Comparison of ENCODE assay signal across 18 mouse cellular contexts in genomic region chr12:83562589-83562988, GRCm38 (mm10).
"Had no signal": no experiment of that assay in that cellular context is flagged by ENCODE, and none has a peak within 500 bp of the region (broad histone marks: within the 10 kb centered on the region; RNA-seq: fewer than 3 reads in every experiment).

No protein-coding gene starts in this region.

- H3K4me2 ChIP-seq: liver, embryonic 13.5 days; liver, embryonic 15.5 days; lung, embryonic 15.5 days; midbrain, embryonic 12.5 days; neural tube, embryonic 12.5 days; stomach, embryonic 15.5 days had no signal

- DNase-seq: liver, embryonic 13.5 days; liver, postnatal 0 days; lung, adult 2 months; lung, postnatal 14 days; lung, postnatal 36 days; right cerebral cortex, postnatal 14 days; thymus, adult 2 months; thymus, postnatal 25 days; thymus, postnatal 4 days had no signal

- H3K4me3 ChIP-seq: liver, embryonic 13.5 days; liver, embryonic 15.5 days; lung, embryonic 15.5 days; megakaryocyte, embryonic 14.5 days; midbrain, embryonic 12.5 days; neural tube, embryonic 12.5 days; stomach, embryonic 15.5 days had no signal

- H3K9ac ChIP-seq: liver, embryonic 13.5 days; liver, embryonic 15.5 days; liver, postnatal 0 days; lung, embryonic 15.5 days; midbrain, embryonic 12.5 days; neural tube, embryonic 12.5 days; stomach, embryonic 15.5 days had no signal

- H3K27ac ChIP-seq: liver, embryonic 13.5 days; liver, embryonic 15.5 days; lung, embryonic 15.5 days; macrophage; midbrain, embryonic 12.5 days; neural tube, embryonic 12.5 days; stomach, embryonic 15.5 days; stomach, postnatal 0 days had no signal

- H3K4me1 ChIP-seq: lung, embryonic 15.5 days; midbrain, embryonic 12.5 days; neural tube, embryonic 12.5 days; stomach, embryonic 15.5 days had no signal

- H3K9me3 ChIP-seq: liver, embryonic 13.5 days; liver, embryonic 15.5 days; lung, embryonic 15.5 days; megakaryocyte, embryonic 14.5 days; midbrain, embryonic 12.5 days; neural tube, embryonic 12.5 days; stomach, embryonic 15.5 days had no signal

- H3K27me3 ChIP-seq: liver, embryonic 13.5 days; liver, embryonic 15.5 days; lung, embryonic 15.5 days; megakaryocyte, embryonic 14.5 days; midbrain, embryonic 12.5 days; neural tube, embryonic 12.5 days; stomach, embryonic 15.5 days had no signal

- ATAC-seq: liver, postnatal 0 days; lung, postnatal 0 days had no signal
